Mouse (Mus musculus) ES-E14 (cell line): ENCODE data around the gene H2-Q4.
"Not testable (repeated sequence)": the region's sequence is repeated elsewhere in the genome, so short reads cannot be mapped to it uniquely, and the experiment has no call there.

Experiments
- CHD2 ChIP-seq: IDR thresholded peaks from 2 replicates; pipeline ENCODE4 v1.6.1; 2014; ENCODE audit warnings: mild to moderate bottlenecking, low read depth, low read length, inconsistent platforms
- HCFC1 ChIP-seq: IDR thresholded peaks from 2 replicates; pipeline ENCODE4 v1.6.1; 2012; ENCODE audit warnings: low read length, inconsistent platforms, borderline replicate concordance; ENCODE audit not compliant: insufficient read depth
- ZNF384 ChIP-seq: IDR thresholded peaks from 2 replicates; pipeline ENCODE4 v1.6.1; 2012; ENCODE audit warnings: low read depth, low read length, inconsistent platforms

GRCm38 (mm10) chr17:35424624-35425416 lies 45.4 kb downstream of the H2-Q4 start, which contains the start of gene H2-Q6:
- TF ChIP-seq HCFC1, CHD2, ZNF384: not testable (repeated sequence)
